Mouse (Mus musculus) bone marrow macrophage, adult 2 months (primary cell): ENCODE data around the gene Cep350.

Source experiments
- CTCF ChIP-seq: IDR thresholded peaks from 2 replicates; pipeline ENCODE4 v1.5.1; 2012; ENCODE audit warnings: low read depth, mild to moderate bottlenecking, low read length, moderate library complexity
- POLR2A ChIP-seq: IDR thresholded peaks from 2 replicates; pipeline ENCODE4 v1.6.1; 2012; ENCODE audit warnings: mild to moderate bottlenecking, low read depth, low read length, borderline replicate concordance

- TF ChIP-seq CTCF (no peak), POLR2A (no peak)
These were observed 128.8 kb downstream of the Cep350 start for GRCm38 (mm10) chr1:155844235-155844634.
